Mouse (Mus musculus): ENCODE measurements around the gene Cdkal1.

Cdkal1 gene

GRCm38 (mm10) chr13:29149404-29149803, 706.1 kb downstream of the Cdkal1 start:
- in situ Hi-C loops (cut with MboI, MseI) = loop anchor here in 1 of 2 experiments (10.0 kb wide), 1 partner anchor 475 kb away; no protein-coding TSS in a partner anchor

DNA sequence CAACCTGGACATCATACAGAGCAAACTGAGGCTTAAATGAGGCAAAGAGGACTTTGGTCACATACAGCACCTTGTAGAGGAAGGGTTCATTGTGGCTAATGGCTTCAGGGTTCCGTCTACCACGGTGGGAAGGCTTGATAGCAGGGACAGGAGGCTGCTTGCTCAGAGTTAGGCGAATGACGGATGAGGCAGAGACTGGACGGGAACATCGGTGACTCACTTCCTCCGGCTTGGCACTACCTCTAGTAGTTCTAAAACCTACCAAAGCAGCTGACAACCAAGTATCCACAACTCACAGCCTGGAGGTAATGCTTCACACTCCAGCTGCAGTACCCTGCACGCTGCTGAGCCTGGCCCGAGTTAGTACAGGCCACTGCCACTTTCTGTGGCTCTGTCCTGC, 706.9 kb downstream of the Cdkal1 start:
- in situ Hi-C loops (cut with MboI, MseI) = loop anchor here in 1 of 2 experiments (10.0 kb wide), 1 partner anchor 474 kb away; no protein-coding TSS in a partner anchor
